Mouse (Mus musculus): ENCODE data around the gene Olfr1373. TPM values are rescaled to one million over a fixed set of nuclear protein-coding genes. Genes with fewer than 3 reads are reported as not detected.
"Not testable (repeated sequence)": the region's sequence is repeated elsewhere in the genome, so short reads cannot be mapped to it uniquely, and the experiment has no call there.

Gene Olfr1373
- not detected in 2 replicates for polyA plus RNA-seq (2016; fragmentation: Nextera tagmentation; extraction: Ambion mirVana)

GRCm38 (mm10) chr11:52145428-52145827, at the start of gene Olfr1373:
Olfr1373 (minus strand) TSS chr11:52145528.
- H3K36me3 ChIP-seq; H3K4me2 ChIP-seq (replicated peaks); H3K4me3 ChIP-seq; H3K27ac ChIP-seq; ATAC-seq (ENCODE audit: low FRiP score, low read depth); H3K9ac ChIP-seq; H3K27me3 ChIP-seq (replicated peaks); H3K4me1 ChIP-seq; H3K9me3 ChIP-seq: not testable (repeated sequence)
- 75% methylated on average over 1 of the region's 1 CpGs for WGBS

DNA sequence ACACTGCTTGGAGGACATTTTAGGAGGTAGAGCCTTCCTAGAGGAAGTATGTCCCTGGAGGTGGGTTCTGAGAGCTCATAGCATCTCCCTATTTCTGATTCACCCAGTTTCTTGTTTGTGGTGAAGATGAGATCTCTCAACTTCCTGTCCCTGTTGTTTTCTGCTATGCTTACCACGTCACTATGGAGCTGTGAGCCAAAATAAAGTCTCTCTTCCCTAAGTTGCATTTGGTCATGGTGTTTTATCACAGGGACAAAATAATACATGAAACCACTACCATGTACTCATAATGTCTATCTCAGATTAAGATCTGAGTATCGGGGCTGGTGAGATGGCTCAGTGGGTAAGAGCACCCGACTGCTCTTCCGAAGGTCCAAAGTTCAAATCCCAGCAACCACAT, 35.3 kb upstream of the Olfr1373 start:
- not testable (repeated sequence) for H3K4me3 ChIP-seq; H3K4me1 ChIP-seq; H3K9me3 ChIP-seq; H3K27me3 ChIP-seq (replicated peaks); H3K4me2 ChIP-seq (replicated peaks); ATAC-seq (ENCODE audit: low FRiP score, low read depth); H3K36me3 ChIP-seq; H3K9ac ChIP-seq; H3K27ac ChIP-seq
- WGBS, result 92% methylated on average over 4 of the region's 4 CpGs

DNA sequence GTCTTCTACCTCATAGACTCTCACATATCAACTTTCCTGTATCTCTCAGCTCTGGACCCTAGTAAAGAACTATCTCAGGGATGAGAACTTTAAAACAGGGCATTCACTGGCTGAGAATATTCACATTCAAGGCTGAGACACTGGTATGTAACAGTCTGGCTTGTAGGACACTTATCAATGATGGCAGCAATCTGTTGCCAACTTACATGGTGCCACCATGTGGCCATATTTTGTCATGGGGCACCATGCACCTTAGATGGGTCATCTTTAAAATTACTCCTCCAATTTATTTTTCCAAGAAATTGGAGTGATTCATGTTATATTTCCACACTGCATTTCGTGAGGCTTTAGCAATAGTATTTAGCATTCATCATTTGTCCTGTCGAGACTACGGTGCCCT, 34.6 kb upstream of the Olfr1373 start:
- H3K4me2 ChIP-seq (replicated peaks); H3K9ac ChIP-seq; H3K36me3 ChIP-seq; H3K27me3 ChIP-seq (replicated peaks); H3K27ac ChIP-seq; H3K4me3 ChIP-seq; ATAC-seq (ENCODE audit: low FRiP score, low read depth); H3K4me1 ChIP-seq; H3K9me3 ChIP-seq: not testable (repeated sequence)
- WGBS, result 96% methylated on average over 2 of the region's 3 CpGs

GRCm38 (mm10) chr11:52168461-52168860, 23.1 kb upstream of the Olfr1373 start:
- Histone ChIP-seq H3K27me3 (replicated peaks) (peaks cover 34% of the 10 kb centered on the region), H3K36me3 (no peaks in the 10 kb centered on the region), H3K27ac (no peak overlapping the region), H3K9me3 (no peaks in the 10 kb centered on the region), H3K4me3 (peak overlapping the region; percentile 37), H3K4me1 (no peaks in the 10 kb centered on the region; the same call in 1 of the 2 replicates), H3K9ac (no peak overlapping the region), H3K4me2 (replicated peaks) (peak overlapping the region; percentile 68)
- ATAC-seq (ENCODE audit: low FRiP score, low read depth), result no peak
- 23% methylated on average over 12 of the region's 12 CpGs for WGBS

- not testable (repeated sequence) for H3K36me3 ChIP-seq, H3K4me1 ChIP-seq, H3K9me3 ChIP-seq, H3K27ac ChIP-seq
- 0 out of 2 replicates have a peak, but pooled peaks have one; percentile 21 for ATAC-seq (ENCODE audit: low FRiP score, low read depth)
- Histone ChIP-seq H3K27me3 (replicated peaks) (peaks cover 34% of the 10 kb centered on the region), H3K4me3 (peak overlapping the region; percentile 37), H3K9ac (0 out of 2 replicates have a peak overlapping the region, but pooled peaks have one; percentile 26), H3K4me2 (replicated peaks) (peak overlapping the region; percentile 68)
- WGBS, result 2% methylated on average over 41 of the region's 42 CpGs
Measured at GRCm38 (mm10) chr11:52167901-52168302, 22.6 kb upstream of the Olfr1373 start.

DNA sequence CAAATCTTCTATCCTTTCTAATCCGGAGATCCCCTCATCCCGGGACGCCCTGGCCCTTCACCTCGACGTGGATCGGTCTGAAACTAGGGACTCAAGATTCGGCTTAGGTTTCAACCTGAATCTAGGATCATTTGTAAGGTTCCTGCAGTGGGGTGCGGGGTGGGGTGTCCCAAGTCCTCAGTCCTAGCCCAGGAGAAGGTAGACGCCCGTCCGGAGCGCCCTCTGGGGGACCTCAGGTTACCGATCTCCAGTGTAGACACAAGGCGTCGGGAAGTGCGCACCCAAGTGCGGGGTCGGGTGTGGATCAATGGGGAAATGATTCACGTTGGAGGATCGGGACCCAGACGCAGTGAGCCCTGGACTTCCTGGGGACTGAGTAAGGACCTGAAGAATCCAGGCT, 21.8 kb upstream of the Olfr1373 start:
- H3K36me3 ChIP-seq, result no peaks in the 10 kb centered on the region
- H3K27me3 ChIP-seq (replicated peaks), result peaks cover 34% of the 10 kb centered on the region
- H3K27ac ChIP-seq, result no peak overlapping the region
- no peaks in the 10 kb centered on the region; the same call in 1 of the 2 replicates for H3K4me1 ChIP-seq
- H3K4me3 ChIP-seq, result no peak overlapping the region
- ATAC-seq (ENCODE audit: low FRiP score, low read depth), result no peak
- H3K9me3 ChIP-seq, result no peaks in the 10 kb centered on the region
- 0 out of 2 replicates have a peak overlapping the region, but pooled peaks have one; percentile 20 for H3K4me2 ChIP-seq (replicated peaks)
- WGBS, result under 1% methylated on average over 21 of the region's 21 CpGs
- no peak overlapping the region for H3K9ac ChIP-seq

GRCm38 (mm10) chr11:52163926-52164325, 18.6 kb upstream of the Olfr1373 start:
- Histone ChIP-seq H3K27ac (no peak overlapping the region), H3K9ac (no peak overlapping the region), H3K27me3 (replicated peaks) (peaks cover 29% of the 10 kb centered on the region), H3K9me3 (no peaks in the 10 kb centered on the region), H3K4me3 (no peak overlapping the region), H3K36me3 (no peaks in the 10 kb centered on the region), H3K4me2 (replicated peaks) (no peak overlapping the region), H3K4me1 (no peaks in the 10 kb centered on the region; the same call in 1 of the 2 replicates)
- no peak for ATAC-seq (ENCODE audit: low FRiP score, low read depth)
- WGBS, result 31% methylated on average over 10 of the region's 10 CpGs

- not testable (repeated sequence) for H3K27ac ChIP-seq; H3K27me3 ChIP-seq (replicated peaks); H3K4me3 ChIP-seq; H3K36me3 ChIP-seq; H3K4me2 ChIP-seq (replicated peaks); H3K4me1 ChIP-seq; ATAC-seq (ENCODE audit: low FRiP score, low read depth); H3K9ac ChIP-seq; H3K9me3 ChIP-seq
- 46% methylated on average over 4 of the region's 4 CpGs for WGBS
Measured at GRCm38 (mm10) chr11:52143675-52144074, 1.7 kb downstream of the Olfr1373 start.

- Histone ChIP-seq H3K27me3 (replicated peaks) (no peaks in the 10 kb centered on the region), H3K4me2 (replicated peaks) (no peak overlapping the region), H3K4me1 (no peaks in the 10 kb centered on the region), H3K9ac (no peak overlapping the region), H3K4me3 (no peak overlapping the region), H3K27ac (no peak overlapping the region), H3K36me3 (peaks cover 3% of the 10 kb centered on the region; the same call in 1 of the 2 replicates), H3K9me3 (peaks cover 4% of the 10 kb centered on the region)
- ATAC-seq (ENCODE audit: low FRiP score, low read depth), result no peak
- WGBS, result 83% methylated on average over 7 of the region's 7 CpGs
Measured at GRCm38 (mm10) chr11:52130451-52131068, 14.8 kb downstream of the Olfr1373 start.

DNA sequence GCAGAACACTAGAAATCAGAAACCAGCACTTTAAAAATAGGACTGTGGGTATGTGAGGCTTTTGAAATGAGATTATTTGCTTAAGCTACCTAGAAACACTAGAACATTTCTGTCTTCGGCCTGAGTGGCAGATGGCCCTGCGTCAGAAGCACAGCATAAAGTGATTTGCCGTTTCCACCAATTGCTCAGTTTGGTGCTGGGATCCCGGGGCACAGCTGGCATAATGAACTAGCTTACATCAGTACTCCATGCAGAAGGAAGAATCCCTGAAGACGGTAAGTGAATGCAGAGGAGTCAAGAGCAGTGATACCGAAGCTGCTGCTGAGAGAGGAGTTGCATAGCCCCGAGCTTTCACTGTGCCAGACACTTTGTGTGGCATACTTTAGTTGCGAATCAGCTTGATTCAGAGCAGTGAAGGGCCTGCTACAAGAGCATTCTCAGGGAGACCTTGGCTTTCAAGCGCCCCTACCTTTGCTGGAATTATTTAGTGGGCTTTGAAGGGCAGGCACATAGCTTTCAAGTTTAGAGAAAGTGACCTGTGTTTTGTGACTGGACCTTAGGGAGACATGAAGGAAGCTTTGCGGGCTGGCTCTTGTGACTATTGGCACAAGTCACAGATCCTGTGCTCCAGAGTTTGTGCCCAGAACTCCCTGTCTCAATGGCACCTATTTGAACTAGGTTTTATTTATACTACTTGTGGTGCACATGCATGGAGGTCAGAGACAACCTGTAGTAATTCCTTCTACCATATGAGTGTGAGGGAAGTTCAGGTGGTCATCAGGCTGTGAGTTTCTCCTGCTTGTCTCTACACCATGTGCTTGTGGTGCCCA, 15.5 kb downstream of the Olfr1373 start:
- no peak overlapping the region for H3K9ac ChIP-seq
- WGBS, result 79% methylated on average over 10 of the region's 10 CpGs
- no peaks in the 10 kb centered on the region for H3K4me1 ChIP-seq
- no peak overlapping the region for H3K4me3 ChIP-seq
- H3K27me3 ChIP-seq (replicated peaks), result no peaks in the 10 kb centered on the region
- peaks cover 10% of the 10 kb centered on the region for H3K36me3 ChIP-seq
- H3K27ac ChIP-seq, result no peak overlapping the region
- H3K4me2 ChIP-seq (replicated peaks), result no peak overlapping the region
- no peak for ATAC-seq (ENCODE audit: low FRiP score, low read depth)
- no peaks in the 10 kb centered on the region for H3K9me3 ChIP-seq

GRCm38 (mm10) chr11:52129171-52129570, 16.2 kb downstream of the Olfr1373 start:
- ATAC-seq (ENCODE audit: low FRiP score, low read depth), result no peak
- WGBS, result 36% methylated on average over 3 of the region's 3 CpGs
- no peaks in the 10 kb centered on the region for H3K27me3 ChIP-seq (replicated peaks)
- no peak overlapping the region for H3K27ac ChIP-seq
- H3K9me3 ChIP-seq, result no peaks in the 10 kb centered on the region
- H3K4me1 ChIP-seq, result no peaks in the 10 kb centered on the region
- H3K36me3 ChIP-seq, result peaks cover 16% of the 10 kb centered on the region
- H3K9ac ChIP-seq, result no peak overlapping the region
- H3K4me3 ChIP-seq, result no peak overlapping the region
- H3K4me2 ChIP-seq (replicated peaks), result no peak overlapping the region

GRCm38 (mm10) chr11:52128316-52129061, 16.8 kb downstream of the Olfr1373 start:
- no peaks in the 10 kb centered on the region for H3K4me1 ChIP-seq
- no peak overlapping the region for H3K4me2 ChIP-seq (replicated peaks)
- no peaks in the 10 kb centered on the region for H3K27me3 ChIP-seq (replicated peaks)
- H3K36me3 ChIP-seq, result peaks cover 22% of the 10 kb centered on the region
- H3K27ac ChIP-seq, result no peak overlapping the region
- WGBS, result 67% methylated on average over 5 of the region's 5 CpGs
- no peak overlapping the region for H3K9ac ChIP-seq
- ATAC-seq (ENCODE audit: low FRiP score, low read depth), result no peak
- no peak overlapping the region for H3K4me3 ChIP-seq
- H3K9me3 ChIP-seq, result no peaks in the 10 kb centered on the region

All from neural tube, embryonic 12.5 days (tissue).